Mouse (Mus musculus): ENCODE measurements at regions not wholly inside any gene's neighbourhood (a gene's known extent, or its start where the extent isn't known, plus 50 kb on each side); places are given as distances from the start of the nearest gene placed in this dataset.
"Not testable (repeated sequence)": the region's sequence is repeated elsewhere in the genome, so short reads cannot be mapped to it uniquely, and the experiment has no call there.

GRCm38 (mm10) chr8:24386462-24386861 lies 339.2 kb downstream of the Adam3 start:
- DNase-seq: peak; percentile 69

GRCm38 (mm10) chr8:24383963-24384435 lies 341.7 kb downstream of the Adam3 start:
- no peak for DNase-seq

- no peak for DNase-seq
Observed at GRCm38 (mm10) chr8:24383130-24383962, 342.3 kb downstream of the Adam3 start.

GRCm38 (mm10) chr8:24381666-24382253 lies 343.9 kb downstream of the Adam3 start:
- no peak for DNase-seq

GRCm38 (mm10) chr8:24378070-24378469 lies 347.6 kb downstream of the Adam3 start:
- DNase-seq: no peak

GRCm38 (mm10) chr8:24376846-24377245 lies 348.8 kb downstream of the Adam3 start:
- DNase-seq: not testable (repeated sequence)

GRCm38 (mm10) chr8:24374503-24374902 lies 351.1 kb downstream of the Adam3 start:
- DNase-seq: no peak

- DNase-seq: no peak
Observed at GRCm38 (mm10) chr8:24372068-24372467, 353.6 kb downstream of the Adam3 start.

- no peak for DNase-seq
Observed at GRCm38 (mm10) chr8:24366000-24366399, 359.7 kb downstream of the Adam3 start.

GRCm38 (mm10) chr8:24364685-24365084 lies 361.0 kb downstream of the Adam3 start:
- no peak for DNase-seq

GRCm38 (mm10) chr8:24359022-24359600 lies 366.5 kb downstream of the Adam3 start:
- no peak for DNase-seq

GRCm38 (mm10) chr8:24355146-24355545 lies 370.5 kb downstream of the Adam3 start:
- DNase-seq: no peak

- no peak for DNase-seq
Observed at GRCm38 (mm10) chr8:24353842-24354241, 371.8 kb downstream of the Adam3 start.

- DNase-seq: no peak
Observed at GRCm38 (mm10) chr8:24352322-24352721, 373.3 kb downstream of the Adam3 start.

GRCm38 (mm10) chr8:24351760-24352159 lies 373.9 kb downstream of the Adam3 start:
- DNase-seq: no peak

- DNase-seq: no peak
Observed at GRCm38 (mm10) chr8:24346390-24347113, 379.1 kb downstream of the Adam3 start.

- DNase-seq: no peak
Observed at GRCm38 (mm10) chr8:24338694-24339093, 387.0 kb downstream of the Adam3 start.

- DNase-seq: no peak
Observed at GRCm38 (mm10) chr8:24337635-24338034, 388.0 kb downstream of the Adam3 start.

GRCm38 (mm10) chr8:24335709-24336108 lies 389.9 kb downstream of the Adam3 start:
- DNase-seq: no peak

GRCm38 (mm10) chr8:24333705-24334104 lies 391.9 kb downstream of the Adam3 start:
- no peak for DNase-seq

- DNase-seq: no peak
Observed at GRCm38 (mm10) chr8:24310893-24311292, 414.8 kb downstream of the Adam3 start.

- DNase-seq: no peak
Observed at GRCm38 (mm10) chr8:24294565-24294964, 431.1 kb downstream of the Adam3 start.

- DNase-seq: no peak
Observed at GRCm38 (mm10) chr8:24287861-24288260, 437.8 kb downstream of the Adam3 start.

Measured in right cerebral cortex, postnatal 25 days (tissue).